In genomic region chr2:80639398-80639797, GRCm38 (mm10) we compare ENCODE assay signal across 8 mouse cellular contexts. TPM values are rescaled to one million over a fixed set of nuclear protein-coding genes. Genes with fewer than 3 reads are reported as not detected.
A peak's percentile ranks its signal among the peaks of the same experiment; 100 is the strongest.
DNase-seq lines count a peak whose midpoint lies in the region; ATAC-seq and TF ChIP-seq lines count a peak whose summit lies in the region.

No protein-coding gene starts in this region.

- peak overlapping the region; percentile 74 for H3K9ac ChIP-seq in kidney, postnatal 0 days (ENCODE audit: low read depth, low read length)
- peak overlapping the region; percentile 72 for H3K9ac ChIP-seq in hindbrain, embryonic 14.5 days
- H3K9ac ChIP-seq in midbrain, embryonic 14.5 days (replicated peaks; ENCODE audit: low read length): peak overlapping the region; percentile 61; the same call in 1 of the 2 replicates

- peak overlapping the region; percentile 90 for H3K4me3 ChIP-seq in kidney, postnatal 0 days (replicated peaks; ENCODE audit: low read depth, low read length)
- peak overlapping the region; percentile 96 for H3K4me3 ChIP-seq in bone marrow, adult 2 months (replicated peaks; ENCODE audit: control insufficient read depth, low read depth, low read length)
- H3K4me3 ChIP-seq in hindbrain, embryonic 14.5 days (replicated peaks; ENCODE audit: low read length): peak overlapping the region; percentile 76
- peak overlapping the region; percentile 86 for H3K4me3 ChIP-seq in midbrain, embryonic 14.5 days (replicated peaks; ENCODE audit: low read depth, low read length)

- peak overlapping the region; percentile 70 for H3K4me2 ChIP-seq in kidney, postnatal 0 days (ENCODE audit: low read length)
- peak overlapping the region; percentile 57 for H3K4me2 ChIP-seq in hindbrain, embryonic 14.5 days (replicated peaks)
- H3K4me2 ChIP-seq in midbrain, embryonic 14.5 days (ENCODE audit: low read length): peak overlapping the region; percentile 56

- no peak overlapping the region for H3K27ac ChIP-seq in kidney, postnatal 0 days
- H3K27ac ChIP-seq in bone marrow, adult 2 months (ENCODE audit: control insufficient read depth, insufficient read depth, low read depth, low read length, poor library complexity): no peak overlapping the region
- H3K27ac ChIP-seq in hindbrain, embryonic 14.5 days: no peak overlapping the region
- H3K27ac ChIP-seq in midbrain, embryonic 14.5 days (replicated peaks; ENCODE audit: low read depth, low read length): no peak overlapping the region

- no peak for DNase-seq in kidney, postnatal 0 days (ENCODE audit: low spot score)
- DNase-seq in kidney, adult 18-20 months: no peak
- DNase-seq in hindbrain, embryonic 14.5 days (ENCODE audit: low spot score): no peak
- peak; percentile 2 for DNase-seq in midbrain, embryonic 14.5 days
- no peak for DNase-seq in embryo, embryonic 10.5 days (ENCODE audit: low spot score)
- no peak for DNase-seq in layer of hippocampus, adult 8-10 months (ENCODE audit: low spot score in 2 of 2)
- no peak for DNase-seq in embryo, embryonic 10 days (ENCODE audit: low spot score)

- peaks cover 4% of the 10 kb centered on the region; the same call in 1 of the 2 replicates for H3K4me1 ChIP-seq in kidney, postnatal 0 days (replicated peaks; ENCODE audit: insufficient read depth, low read length)
- peaks cover 1% of the 10 kb centered on the region; the same call in 1 of the 2 replicates for H3K4me1 ChIP-seq in bone marrow, adult 2 months (ENCODE audit: control insufficient read depth, insufficient read depth, low read length)
- H3K4me1 ChIP-seq in hindbrain, embryonic 14.5 days (replicated peaks; ENCODE audit: control insufficient read depth, insufficient read depth, low read length): peaks cover 8% of the 10 kb centered on the region
- peaks cover 10% of the 10 kb centered on the region for H3K4me1 ChIP-seq in midbrain, embryonic 14.5 days (ENCODE audit: control insufficient read depth, insufficient read depth, low read length)

- peaks cover 8% of the 10 kb centered on the region; the same call in 1 of the 2 replicates for H3K36me3 ChIP-seq in kidney, postnatal 0 days (ENCODE audit: insufficient read depth, low read length)
- peaks cover 20% of the 10 kb centered on the region for H3K36me3 ChIP-seq in hindbrain, embryonic 14.5 days (replicated peaks; ENCODE audit: control insufficient read depth, insufficient read depth)
- peaks cover 17% of the 10 kb centered on the region for H3K36me3 ChIP-seq in midbrain, embryonic 14.5 days (ENCODE audit: control insufficient read depth, insufficient read depth, low read length)

- no peak for TF ChIP-seq CTCF in kidney, postnatal 0 days (IDR thresholded peaks at IDR 0.05; ENCODE audit: low read depth)
- no peak for TF ChIP-seq CTCF in bone marrow, adult 2 months (IDR thresholded peaks at IDR 0.05; ENCODE audit: control insufficient read depth, insufficient read depth, low read length)

- H3K27me3 ChIP-seq in kidney, postnatal 0 days (ENCODE audit: insufficient read depth, low read length): no peaks in the 10 kb centered on the region
- no peaks in the 10 kb centered on the region for H3K27me3 ChIP-seq in hindbrain, embryonic 14.5 days (ENCODE audit: control insufficient read depth, insufficient read depth, low read length)
- H3K27me3 ChIP-seq in midbrain, embryonic 14.5 days (ENCODE audit: control insufficient read depth, insufficient read depth, low read length): no peaks in the 10 kb centered on the region

- no peak for TF ChIP-seq POLR2A in bone marrow, adult 2 months (IDR thresholded peaks at IDR 0.05; ENCODE audit: borderline replicate concordance, control insufficient read depth, low read depth, low read length)

- WGBS in kidney, postnatal 0 days: 14% methylated on average over 8 of the region's 8 CpGs
- 22% methylated on average over 8 of the region's 8 CpGs for WGBS in bone marrow, adult 2 months
- WGBS in hindbrain, embryonic 14.5 days: 17% methylated on average over 8 of the region's 8 CpGs
- WGBS in midbrain, embryonic 14.5 days: 15% methylated on average over 8 of the region's 8 CpGs

- H3K9me3 ChIP-seq in kidney, postnatal 0 days (replicated peaks; ENCODE audit: low read length): no peaks in the 10 kb centered on the region
- no peaks in the 10 kb centered on the region for H3K9me3 ChIP-seq in hindbrain, embryonic 14.5 days (ENCODE audit: control insufficient read depth, low read length)
- H3K9me3 ChIP-seq in midbrain, embryonic 14.5 days (ENCODE audit: control insufficient read depth, low read length): no peaks in the 10 kb centered on the region

- ATAC-seq in kidney, postnatal 0 days (replicated peaks; ENCODE audit: low FRiP score, low read depth): no peak
- no peak for ATAC-seq in hindbrain, embryonic 14.5 days (ENCODE audit: low FRiP score)
- ATAC-seq in midbrain, embryonic 14.5 days (ENCODE audit: low FRiP score, low TSS enrichment): no peak

RNA-seq across cellular contexts. Expression of gene Nup35, which starts 22.4 kb away (rescaled TPM):
- 29.0 and 30.7 TPM in 2 replicates for polyA plus RNA-seq in kidney, postnatal 0 days (2015; fragmentation: Nextera tagmentation; extraction: Ambion mirVana)
- polyA plus RNA-seq in bone marrow, adult 2 months (2011; ENCODE audit: insufficient read depth, insufficient read length, low replicate concordance, missing spikeins): 8.6 and 16.8 TPM in 2 replicates
- polyA plus RNA-seq in hindbrain, embryonic 14.5 days (2014; fragmentation: Nextera tagmentation; extraction: Ambion mirVana): 54.5 and 62.7 TPM in 2 replicates
- 60.2 and 61.6 TPM in 2 replicates for polyA plus RNA-seq in midbrain, embryonic 14.5 days (2014; fragmentation: Nextera tagmentation; extraction: Ambion mirVana)
- total RNA-seq in layer of hippocampus, adult 8-10 months (2022): 10 to 100 TPM; 15.0 to 22.8 (median 19.2) TPM

RNA-seq across cellular contexts. Expression of gene Dusp19, which starts 22.6 kb away (rescaled TPM):
- polyA plus RNA-seq in kidney, postnatal 0 days (2015; fragmentation: Nextera tagmentation; extraction: Ambion mirVana): 13.5 and 14.3 TPM in 2 replicates
- 3.2 and 3.7 TPM in 2 replicates for polyA plus RNA-seq in bone marrow, adult 2 months (2011; ENCODE audit: insufficient read depth, insufficient read length, low replicate concordance, missing spikeins)
- 20.0 and 20.1 TPM in 2 replicates for polyA plus RNA-seq in hindbrain, embryonic 14.5 days (2014; fragmentation: Nextera tagmentation; extraction: Ambion mirVana)
- 17.5 and 20.0 TPM in 2 replicates for polyA plus RNA-seq in midbrain, embryonic 14.5 days (2014; fragmentation: Nextera tagmentation; extraction: Ambion mirVana)
- 10 to 100 TPM; 23.2 to 30.7 (median 26.7) TPM for total RNA-seq in layer of hippocampus, adult 8-10 months (2022)

RNA-seq across cellular contexts. Expression of gene Nckap1, which starts 58.2 kb away (rescaled TPM):
- 55.3 and 56.6 TPM in 2 replicates for polyA plus RNA-seq in kidney, postnatal 0 days (2015; fragmentation: Nextera tagmentation; extraction: Ambion mirVana)
- 10.6 and 13.3 TPM in 2 replicates for polyA plus RNA-seq in bone marrow, adult 2 months (2011; ENCODE audit: insufficient read depth, insufficient read length, low replicate concordance, missing spikeins)
- 105 and 108 TPM in 2 replicates for polyA plus RNA-seq in hindbrain, embryonic 14.5 days (2014; fragmentation: Nextera tagmentation; extraction: Ambion mirVana)
- polyA plus RNA-seq in midbrain, embryonic 14.5 days (2014; fragmentation: Nextera tagmentation; extraction: Ambion mirVana): 82.3 and 94.7 TPM in 2 replicates
- total RNA-seq in layer of hippocampus, adult 8-10 months (2022): 100 to 1,000 TPM; 456 to 567 (median 512) TPM
